Mouse (Mus musculus): ENCODE data around the gene Opn5. TPM values are rescaled to one million over a fixed set of nuclear protein-coding genes. Genes with fewer than 3 reads are reported as not detected.
A peak's percentile ranks its signal among the peaks of the same experiment; 100 is the strongest.

The Opn5 gene
- polyA plus RNA-seq, 1 experiment from 2014 or later = not detected

DNA sequence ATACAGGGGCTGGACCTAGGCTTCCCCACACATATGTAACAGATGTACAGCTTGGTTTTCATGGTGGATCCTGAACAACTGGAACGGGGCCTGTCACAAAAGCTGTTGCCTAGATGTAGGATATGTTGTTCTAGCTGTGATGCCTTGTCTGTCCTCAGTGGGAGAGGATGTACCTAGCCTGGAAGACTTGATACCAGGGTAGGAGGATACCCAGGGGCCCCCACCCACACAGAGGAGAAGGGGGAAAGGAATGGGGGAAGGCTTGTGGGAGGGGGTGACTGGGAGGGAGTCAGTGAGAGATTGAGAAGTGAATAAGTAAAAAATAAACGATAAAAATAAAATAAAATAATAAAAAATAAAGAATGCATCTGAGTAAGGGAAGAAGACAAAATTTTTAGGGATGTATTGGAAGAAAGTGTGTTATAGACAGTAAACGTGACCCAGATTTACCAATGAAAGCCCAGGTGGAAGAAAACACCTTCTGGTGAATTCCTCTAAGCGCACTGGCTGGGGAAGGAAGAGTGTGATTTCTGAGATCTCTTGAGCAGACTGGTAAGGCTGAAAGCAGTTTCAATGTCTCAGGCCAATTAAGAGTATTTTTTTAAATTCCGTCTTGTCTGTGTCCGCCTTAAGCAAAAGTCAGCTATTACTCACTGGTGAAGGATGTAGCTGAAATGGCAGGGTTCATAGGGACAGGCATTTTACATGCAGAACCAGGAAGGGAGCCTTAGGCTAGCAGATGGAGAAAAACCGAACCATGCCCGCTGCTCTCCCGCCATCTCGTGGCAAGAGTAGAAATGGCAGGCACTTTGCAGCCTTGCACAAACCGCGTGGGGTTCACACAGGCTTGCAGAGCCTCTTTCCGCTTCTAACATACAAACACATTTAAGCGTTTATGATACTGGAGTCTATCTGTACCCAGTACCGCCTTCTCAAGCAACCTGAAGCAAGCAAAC lies 8.1 kb downstream of the Opn5 start:
- ATAC-seq (no peak), DNase-seq (peak; percentile 63)
- TF ChIP-seq EP300 (IDR thresholded peaks at IDR 0.05; ENCODE audit: low read depth) (no peak), CTCF (IDR thresholded peaks at IDR 0.05; ENCODE audit: low read depth) (peak; percentile 87)
- no peaks in the 10 kb centered on the region for H3K4me1 ChIP-seq (ENCODE audit: insufficient read depth)
- no peak overlapping the region for H3K27ac ChIP-seq (ENCODE audit: low read depth)
- H3K9me3 ChIP-seq (ENCODE audit: low read length) = no peaks in the 10 kb centered on the region
- H3K4me3 ChIP-seq (ENCODE audit: low read depth, low read length) = no peak overlapping the region
- H3K27me3 ChIP-seq (ENCODE audit: insufficient read depth, low read length) = no peaks in the 10 kb centered on the region
- 22% methylated on average over 15 of the region's 15 CpGs for WGBS (ENCODE audit: insufficient replicate concordance)
- no peak overlapping the region for H3K4me2 ChIP-seq (ENCODE audit: low read depth, low read length)
- no peaks in the 10 kb centered on the region for H3K36me3 ChIP-seq (replicated peaks; ENCODE audit: insufficient read depth, low read length)
- H3K9ac ChIP-seq (replicated peaks) = no peak overlapping the region

- no peaks in the 10 kb centered on the region for H3K27me3 ChIP-seq (ENCODE audit: insufficient read depth, low read length)
- WGBS (ENCODE audit: insufficient replicate concordance) = 81% methylated on average over 1 of the region's 1 CpGs
Observed at GRCm38 (mm10) chr17:42586486-42586885, 24.7 kb downstream of the Opn5 start.

GRCm38 (mm10) chr17:42583029-42583331 lies 28.2 kb downstream of the Opn5 start:
- no peak overlapping the region for H3K9ac ChIP-seq (replicated peaks)
- no peaks in the 10 kb centered on the region for H3K27me3 ChIP-seq (ENCODE audit: insufficient read depth, low read length)
- ATAC-seq = no peak
- no peaks in the 10 kb centered on the region for H3K9me3 ChIP-seq (ENCODE audit: low read length)
- DNase-seq = no peak
- H3K4me2 ChIP-seq (ENCODE audit: low read depth, low read length) = no peak overlapping the region
- TF ChIP-seq EP300 (IDR thresholded peaks at IDR 0.05; ENCODE audit: low read depth) (no peak), CTCF (IDR thresholded peaks at IDR 0.05; ENCODE audit: low read depth) (no peak)
- H3K27ac ChIP-seq (ENCODE audit: low read depth) = no peak overlapping the region
- no peak overlapping the region for H3K4me3 ChIP-seq (ENCODE audit: low read depth, low read length)
- no peaks in the 10 kb centered on the region for H3K36me3 ChIP-seq (replicated peaks; ENCODE audit: insufficient read depth, low read length)
- WGBS (ENCODE audit: insufficient replicate concordance) = 73% methylated on average over 2 of the region's 2 CpGs
- H3K4me1 ChIP-seq (ENCODE audit: insufficient read depth) = no peaks in the 10 kb centered on the region

More at GRCm38 (mm10) chr17:42586486-42586885, 24.7 kb downstream of the Opn5 start:
- ATAC-seq (no peak), DNase-seq (no peak)
- Histone ChIP-seq H3K9me3 (ENCODE audit: low read length) (no peaks in the 10 kb centered on the region), H3K4me3 (ENCODE audit: low read depth, low read length) (no peak overlapping the region), H3K9ac (replicated peaks) (no peak overlapping the region), H3K27ac (ENCODE audit: low read depth) (no peak overlapping the region), H3K4me2 (ENCODE audit: low read depth, low read length) (no peak overlapping the region), H3K36me3 (replicated peaks; ENCODE audit: insufficient read depth, low read length) (no peaks in the 10 kb centered on the region), H3K4me1 (ENCODE audit: insufficient read depth) (no peaks in the 10 kb centered on the region)
- no peak for TF ChIP-seq EP300 (IDR thresholded peaks at IDR 0.05; ENCODE audit: low read depth)
- no peak for TF ChIP-seq CTCF (IDR thresholded peaks at IDR 0.05; ENCODE audit: low read depth)

DNA sequence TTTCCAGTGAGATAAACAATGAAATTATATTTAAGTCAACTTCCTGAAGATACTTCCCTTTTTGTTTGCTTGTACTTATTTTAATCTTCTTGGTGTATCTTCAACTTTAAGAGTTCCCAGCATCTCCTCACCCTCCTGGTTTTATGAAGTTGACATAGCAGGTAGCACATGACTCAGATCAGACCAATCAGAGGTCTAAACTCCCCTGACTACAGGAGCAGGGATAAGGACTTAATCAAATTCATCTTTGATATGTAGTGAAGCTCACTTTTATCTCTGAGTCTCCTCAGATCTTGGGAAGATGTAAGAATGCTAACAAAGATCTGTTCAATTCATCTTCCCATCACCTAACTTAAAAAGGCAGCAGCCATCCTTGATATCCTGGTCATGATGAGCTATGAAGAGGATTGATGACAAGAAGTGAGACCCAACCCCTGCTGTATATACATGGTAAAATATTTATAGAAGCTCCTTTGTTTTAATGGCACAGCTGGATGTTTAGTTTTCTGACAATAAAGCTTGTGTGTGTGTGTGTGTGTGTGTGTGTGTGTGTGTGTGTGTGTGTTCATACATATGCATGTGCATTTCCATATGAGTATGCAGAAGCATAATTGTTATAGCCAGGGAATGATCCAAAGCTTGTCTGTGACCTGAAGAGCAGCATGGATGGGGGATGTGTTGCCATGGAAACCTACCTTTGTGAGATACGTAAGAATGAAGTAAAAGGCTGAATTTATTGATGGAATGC lies 28.7 kb downstream of the Opn5 start:
- Histone ChIP-seq H3K4me3 (ENCODE audit: low read depth, low read length) (no peak overlapping the region), H3K9me3 (ENCODE audit: low read length) (no peaks in the 10 kb centered on the region), H3K4me1 (ENCODE audit: insufficient read depth) (no peaks in the 10 kb centered on the region), H3K36me3 (replicated peaks; ENCODE audit: insufficient read depth, low read length) (no peaks in the 10 kb centered on the region), H3K9ac (replicated peaks) (no peak overlapping the region), H3K27ac (ENCODE audit: low read depth) (no peak overlapping the region), H3K27me3 (ENCODE audit: insufficient read depth, low read length) (no peaks in the 10 kb centered on the region), H3K4me2 (ENCODE audit: low read depth, low read length) (no peak overlapping the region)
- ATAC-seq = no peak
- no peak for DNase-seq
- no peak for TF ChIP-seq CTCF (IDR thresholded peaks at IDR 0.05; ENCODE audit: low read depth)
- no peak for TF ChIP-seq EP300 (IDR thresholded peaks at IDR 0.05; ENCODE audit: low read depth)
- 61% methylated on average over 1 of the region's 1 CpGs for WGBS (ENCODE audit: insufficient replicate concordance)

GRCm38 (mm10) chr17:42580623-42581022 lies 30.6 kb downstream of the Opn5 start:
- H3K27ac ChIP-seq (ENCODE audit: low read depth) = no peak overlapping the region
- ATAC-seq (no peak), DNase-seq (no peak)
- no peak for TF ChIP-seq CTCF (IDR thresholded peaks at IDR 0.05; ENCODE audit: low read depth)
- no peak for TF ChIP-seq EP300 (IDR thresholded peaks at IDR 0.05; ENCODE audit: low read depth)
- no peaks in the 10 kb centered on the region for H3K9me3 ChIP-seq (ENCODE audit: low read length)
- WGBS (ENCODE audit: insufficient replicate concordance) = 72% methylated on average over 4 of the region's 4 CpGs
- H3K4me3 ChIP-seq (ENCODE audit: low read depth, low read length) = no peak overlapping the region
- no peaks in the 10 kb centered on the region for H3K4me1 ChIP-seq (ENCODE audit: insufficient read depth)
- H3K4me2 ChIP-seq (ENCODE audit: low read depth, low read length) = no peak overlapping the region
- H3K27me3 ChIP-seq (ENCODE audit: insufficient read depth, low read length) = no peaks in the 10 kb centered on the region
- H3K9ac ChIP-seq (replicated peaks) = no peak overlapping the region
- no peaks in the 10 kb centered on the region for H3K36me3 ChIP-seq (replicated peaks; ENCODE audit: insufficient read depth, low read length)

- no peaks in the 10 kb centered on the region for H3K36me3 ChIP-seq (replicated peaks; ENCODE audit: insufficient read depth, low read length)
- ATAC-seq (no peak), DNase-seq (no peak)
- H3K27ac ChIP-seq (ENCODE audit: low read depth) = no peak overlapping the region
- WGBS (ENCODE audit: insufficient replicate concordance) = 68% methylated on average over 3 of the region's 3 CpGs
- H3K9me3 ChIP-seq (ENCODE audit: low read length) = no peaks in the 10 kb centered on the region
- H3K9ac ChIP-seq (replicated peaks) = no peak overlapping the region
- no peak overlapping the region for H3K4me3 ChIP-seq (ENCODE audit: low read depth, low read length)
- no peaks in the 10 kb centered on the region for H3K27me3 ChIP-seq (ENCODE audit: insufficient read depth, low read length)
- no peak overlapping the region for H3K4me2 ChIP-seq (ENCODE audit: low read depth, low read length)
- TF ChIP-seq CTCF (IDR thresholded peaks at IDR 0.05; ENCODE audit: low read depth) (no peak), EP300 (IDR thresholded peaks at IDR 0.05; ENCODE audit: low read depth) (no peak)
- H3K4me1 ChIP-seq (ENCODE audit: insufficient read depth) = no peaks in the 10 kb centered on the region
Observed at GRCm38 (mm10) chr17:42580196-42580595, 31.0 kb downstream of the Opn5 start.
